Mouse (Mus musculus): Measurements from ENCODE around the gene Acp2.
"Not testable (repeated sequence)": the region's sequence is repeated elsewhere in the genome, so short reads cannot be mapped to it uniquely, and the experiment has no call there.

Acp2 gene

GRCm38 (mm10) chr2:91194624-91195332 is 7.9 kb upstream of the Acp2 start:
- DNase-seq (ENCODE audit: low spot score in 2 of 2): no peak

DNA sequence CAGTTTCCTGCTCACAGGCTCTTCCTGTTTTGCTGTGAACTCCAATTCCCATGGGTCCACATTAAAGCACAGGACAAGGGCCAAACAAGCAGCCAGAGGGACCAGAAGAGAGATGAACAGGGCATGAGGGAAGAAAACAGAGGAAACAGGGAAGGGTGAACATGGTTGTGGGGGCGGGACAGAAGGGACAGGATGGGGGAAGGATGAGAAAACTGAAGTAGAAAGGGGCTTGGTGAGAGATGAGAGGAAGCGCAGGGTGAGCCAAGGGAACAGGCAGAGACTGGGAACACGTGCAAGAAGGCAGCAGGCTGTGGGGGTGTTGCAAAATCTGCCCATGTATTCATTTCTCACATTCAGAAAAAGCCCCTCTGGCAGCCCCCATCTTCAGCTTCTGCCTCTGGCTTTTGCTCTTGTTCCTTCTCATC is 6.1 kb upstream of the Acp2 start:
- peak; percentile 50 to 68 for DNase-seq (ENCODE audit: low spot score in 2 of 2)

DNA sequence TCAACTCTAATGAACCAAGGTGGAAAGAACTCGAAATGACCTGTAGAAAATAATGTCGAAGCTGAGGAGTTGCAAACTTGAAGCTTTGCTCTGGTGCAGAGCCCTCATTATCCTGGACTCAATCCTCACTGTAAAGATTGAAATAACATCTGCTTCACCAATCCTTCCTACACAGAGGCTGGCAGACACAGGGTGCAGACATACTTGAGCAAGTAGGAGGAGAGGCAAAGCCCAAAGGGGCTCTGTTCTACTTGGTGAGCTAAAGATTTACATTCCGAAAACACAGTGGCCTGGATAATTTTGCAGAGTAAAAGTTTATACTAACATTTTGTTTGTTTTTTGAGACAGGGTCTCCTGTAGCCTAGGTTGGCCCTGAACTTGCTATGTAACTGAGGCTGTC is 3.8 kb upstream of the Acp2 start:
- DNase-seq (ENCODE audit: low spot score in 2 of 2): no peak

DNA sequence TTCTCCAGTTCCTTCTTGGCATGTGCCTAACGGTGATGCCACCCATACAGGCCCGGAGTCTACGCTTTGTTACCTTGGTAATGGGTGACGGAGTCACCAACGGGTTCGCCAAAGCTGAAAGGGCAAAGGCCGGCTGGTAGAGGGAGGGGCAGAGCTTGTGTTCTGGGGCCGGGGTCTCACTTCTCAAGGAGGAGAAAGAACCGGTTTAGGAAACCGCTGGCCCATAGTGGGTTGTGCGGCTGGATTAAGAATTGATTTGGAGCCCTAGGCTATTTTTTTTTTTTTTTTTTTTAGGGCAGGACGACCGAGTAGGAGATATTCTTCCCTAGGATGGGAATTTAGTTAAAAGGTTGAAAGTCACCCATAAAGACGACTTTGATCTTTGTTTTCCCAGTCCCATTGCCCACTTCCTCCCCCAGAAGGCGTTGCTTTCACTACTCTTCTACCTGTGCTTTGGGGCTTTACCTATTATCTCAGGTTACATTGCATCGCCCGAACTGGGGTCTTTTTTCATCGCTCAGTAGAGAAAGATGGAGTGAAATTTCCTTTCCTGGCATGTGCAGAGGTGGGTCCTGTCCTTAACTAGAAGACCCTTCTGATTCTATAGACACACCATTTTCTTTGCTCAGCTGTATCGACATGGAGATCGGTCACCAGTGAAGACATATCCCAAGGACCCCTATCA is 429 bp downstream of the Acp2 start:
- DNase-seq (ENCODE audit: low spot score in 2 of 2): no peak

- no peak for DNase-seq (ENCODE audit: low spot score in 2 of 2)
Measured at GRCm38 (mm10) chr2:91206254-91206775, 3.6 kb downstream of the Acp2 start.

DNA sequence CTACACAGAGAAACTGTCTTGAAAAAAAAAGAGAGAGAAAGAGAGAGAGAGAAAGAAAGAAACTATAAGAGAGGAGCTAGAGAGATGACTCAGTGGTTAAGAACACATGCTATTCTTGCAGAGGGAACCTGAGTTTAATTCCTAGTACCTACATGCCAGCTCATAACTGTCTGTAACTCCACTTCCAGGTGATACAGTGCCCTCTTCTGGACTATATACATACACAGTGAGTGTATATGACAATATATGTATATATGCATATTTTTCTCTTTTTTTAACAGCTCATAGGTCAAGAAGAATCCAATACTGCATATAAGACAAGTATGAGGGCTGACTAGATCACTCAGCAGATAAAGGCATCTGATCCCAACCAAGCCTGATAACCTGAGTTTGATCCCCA is 10.6 kb downstream of the Acp2 start:
- DNase-seq (ENCODE audit: low spot score in 2 of 2): no peak

- no peak for DNase-seq (ENCODE audit: low spot score in 2 of 2)
Measured at GRCm38 (mm10) chr2:91217032-91217431, 14.3 kb downstream of the Acp2 start.

DNA sequence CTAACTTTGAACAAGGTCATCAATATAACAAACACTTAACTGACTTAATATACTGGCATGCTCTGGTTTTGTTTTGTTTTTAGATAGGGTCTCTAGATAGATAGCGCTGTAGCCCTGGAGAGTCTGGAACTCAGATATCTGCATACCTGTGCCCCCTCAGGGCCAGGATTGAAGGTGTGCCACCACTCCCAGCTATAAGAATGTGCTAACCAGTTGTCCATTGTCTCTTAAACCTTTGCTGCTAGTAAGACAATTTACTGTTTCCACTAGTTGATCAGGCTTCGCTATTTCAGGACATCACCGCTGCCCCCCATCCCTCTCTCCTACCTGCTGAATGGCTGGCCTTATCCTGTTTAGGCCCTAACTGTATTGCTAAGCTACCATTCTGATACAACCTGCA is 17.8 kb downstream of the Acp2 start:
- no peak for DNase-seq (ENCODE audit: low spot score in 2 of 2)

- no peak for DNase-seq (ENCODE audit: low spot score in 2 of 2)
Measured at GRCm38 (mm10) chr2:91223614-91224013, 20.9 kb downstream of the Acp2 start.

DNA sequence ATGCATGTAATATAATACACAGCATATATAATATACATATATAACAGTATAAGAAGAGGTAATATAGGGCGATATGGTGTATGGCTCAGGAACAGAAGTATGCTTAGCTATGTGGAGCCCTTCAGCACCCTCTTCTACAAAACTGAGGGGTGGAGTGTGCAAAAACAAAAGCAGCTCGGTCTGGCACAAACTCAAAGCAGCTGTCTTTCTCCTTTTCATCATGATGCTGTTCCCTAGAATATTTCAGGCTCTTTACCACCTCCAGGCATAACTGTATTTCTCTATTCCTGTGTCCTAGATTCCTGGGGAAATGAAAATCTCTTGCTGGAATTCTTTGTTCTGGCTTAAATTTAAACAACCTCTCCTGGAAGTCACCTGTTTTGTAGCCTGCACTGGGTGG is 27.1 kb downstream of the Acp2 start:
- DNase-seq (ENCODE audit: low spot score in 2 of 2): peak; percentile 46 to 75

DNA sequence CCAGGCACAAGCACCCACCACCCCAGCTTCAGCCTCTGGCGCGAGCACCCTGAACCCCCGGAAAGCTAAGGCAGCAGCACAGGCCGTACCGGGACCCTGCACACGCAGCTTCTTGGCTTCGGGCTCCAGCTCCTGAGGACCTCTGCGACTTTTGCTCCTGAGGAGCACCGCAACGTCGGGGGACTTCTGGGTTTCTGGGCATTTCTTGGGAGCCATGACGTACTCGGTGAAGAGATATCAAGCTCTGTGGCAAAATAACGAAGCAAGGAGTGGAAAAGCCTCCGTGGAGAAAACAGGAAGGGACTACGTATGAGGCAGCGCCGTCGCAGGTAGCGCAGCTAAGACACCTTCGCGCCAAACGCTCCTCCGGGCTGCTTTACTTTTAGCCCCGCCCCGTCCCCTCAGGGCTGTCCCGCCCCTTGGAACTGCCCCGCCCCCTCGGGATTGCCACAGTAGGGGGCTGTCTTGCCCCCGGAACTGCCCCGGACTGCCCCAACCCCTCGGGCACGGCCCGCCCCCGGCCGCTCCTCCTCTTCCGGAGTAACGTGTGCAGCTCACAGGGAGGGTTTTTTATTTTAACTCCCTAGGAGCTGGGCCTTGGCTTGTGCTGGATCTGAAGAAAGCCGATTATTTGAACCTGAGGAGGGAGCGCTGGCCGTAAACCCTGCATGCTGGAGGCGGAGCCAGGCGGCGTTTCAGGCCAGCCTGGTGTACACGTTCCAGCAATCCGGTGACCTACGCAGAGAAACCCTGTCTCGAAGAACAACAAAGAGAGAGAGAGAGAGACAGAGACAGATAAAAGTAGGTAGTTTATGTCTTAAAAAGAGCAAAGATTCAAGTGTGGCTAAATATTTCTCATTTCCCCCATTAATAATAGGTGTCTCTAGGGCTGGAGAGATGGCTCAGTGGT is 34.2 kb downstream of the Acp2 start, which contains the start of gene Ddb2:
TSS of gene Ddb2 (minus strand) at position 382 of the 910 bp plus-strand sequence.
- DNase-seq (ENCODE audit: low spot score in 2 of 2): peak; percentile 81

DNA sequence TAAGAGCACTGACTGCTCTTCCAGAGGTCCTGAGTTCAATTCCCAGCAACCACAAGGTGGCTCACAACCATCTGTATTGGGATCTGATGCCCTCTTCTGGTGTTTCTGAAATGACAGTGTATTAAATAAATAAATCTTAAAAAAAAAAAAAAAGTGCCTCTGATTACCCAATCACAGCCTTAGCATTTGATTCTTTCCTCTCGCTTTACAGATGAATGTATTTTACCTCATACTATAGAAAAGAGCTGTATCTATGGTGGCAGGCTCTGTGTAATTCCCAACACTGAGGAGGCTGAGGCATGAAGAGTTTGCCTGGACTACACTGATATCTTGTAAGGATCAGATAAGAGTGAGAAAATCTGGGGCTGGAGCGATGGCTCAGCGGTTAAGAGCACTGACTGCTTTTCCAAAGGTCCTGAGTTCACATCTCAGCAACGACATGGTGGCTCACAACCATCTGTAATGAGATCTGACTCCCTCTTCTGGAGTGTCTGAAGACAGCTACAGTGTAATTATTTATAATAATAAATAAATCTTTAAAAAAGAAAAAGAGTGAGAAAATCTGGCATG is 34.9 kb downstream of the Acp2 start:
- DNase-seq (ENCODE audit: low spot score in 2 of 2): not testable (repeated sequence)

- no peak for DNase-seq (ENCODE audit: low spot score in 2 of 2)
Measured at GRCm38 (mm10) chr2:91242547-91242946, 39.9 kb downstream of the Acp2 start.

GRCm38 (mm10) chr2:91243416-91243815 is 40.7 kb downstream of the Acp2 start:
- DNase-seq (ENCODE audit: low spot score in 2 of 2): peak; percentile 73 to 80

DNA sequence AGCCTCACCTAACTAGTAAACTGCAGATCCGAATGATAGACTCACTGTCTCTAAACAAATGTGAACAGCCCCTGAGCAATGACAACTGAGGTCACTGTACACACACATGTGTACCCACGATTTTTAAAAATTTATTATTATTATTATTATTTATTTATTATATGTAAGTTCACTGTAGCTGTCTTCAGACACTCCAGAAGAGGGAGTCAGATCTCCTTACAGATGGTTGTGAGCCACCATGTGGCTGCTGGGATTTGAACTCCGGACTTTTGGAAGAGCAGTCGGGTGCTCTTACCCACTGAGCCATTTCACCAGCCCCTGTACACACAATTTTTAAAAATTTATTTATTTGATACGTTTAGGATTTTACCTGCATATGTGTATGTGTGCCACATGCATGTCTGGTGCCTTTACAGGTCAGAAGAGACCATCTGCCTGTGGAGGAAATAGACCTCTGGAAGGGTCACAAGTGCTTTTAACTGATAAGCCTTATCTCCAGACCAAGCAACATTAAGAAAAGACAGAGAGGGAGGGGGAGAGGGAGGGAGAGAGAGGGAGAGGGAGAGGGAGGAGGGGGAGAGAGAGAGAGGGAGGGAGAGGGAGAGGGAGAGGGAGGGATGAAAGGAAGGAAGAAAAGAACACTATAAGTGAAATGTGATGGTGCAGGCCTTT is 42.0 kb downstream of the Acp2 start:
- no peak for DNase-seq (ENCODE audit: low spot score in 2 of 2)

DNA sequence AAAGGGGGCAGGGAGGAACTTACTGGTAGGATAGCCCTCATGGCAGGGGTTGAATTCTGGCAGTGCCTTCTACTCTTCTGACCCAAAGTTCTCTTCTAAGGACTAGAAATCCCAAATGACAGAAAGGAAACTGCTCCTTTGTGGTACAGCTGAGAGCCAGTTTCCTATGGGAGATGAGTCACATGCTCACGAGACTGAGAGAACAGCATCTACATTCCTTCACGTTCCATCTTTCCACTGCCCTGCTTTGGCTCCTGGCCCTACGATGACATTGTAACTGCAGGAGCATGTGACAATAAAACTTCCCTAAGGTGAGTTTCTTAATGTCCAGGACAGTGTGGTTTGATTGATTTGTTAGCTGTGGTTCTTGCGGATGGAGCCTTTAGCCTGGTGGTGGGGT is 45.7 kb downstream of the Acp2 start:
- no peak for DNase-seq (ENCODE audit: low spot score in 2 of 2)

- no peak for DNase-seq (ENCODE audit: low spot score in 2 of 2)
Measured at GRCm38 (mm10) chr2:91252001-91252400, 49.3 kb downstream of the Acp2 start.

DNA sequence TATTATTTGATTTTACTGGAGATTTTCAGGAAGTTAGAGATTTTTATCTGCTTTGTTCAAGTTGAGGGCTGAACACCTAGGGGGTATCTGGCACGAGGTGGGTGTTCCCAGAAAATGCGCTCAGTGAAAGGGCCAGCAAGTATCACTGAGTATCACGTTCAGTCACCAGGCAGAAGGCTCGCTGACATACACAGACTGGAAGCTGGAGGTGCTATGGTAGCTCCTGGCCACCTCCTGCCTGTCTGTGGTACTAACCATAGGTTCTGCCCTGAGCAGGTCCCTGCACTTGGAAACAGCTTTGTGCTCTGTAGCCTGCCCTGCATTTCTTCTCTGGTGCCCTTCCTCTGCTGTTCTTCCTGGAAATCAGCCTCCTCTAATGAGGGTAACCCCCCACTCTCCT is 49.8 kb downstream of the Acp2 start:
- no peak for DNase-seq (ENCODE audit: low spot score in 2 of 2)

- no peak for DNase-seq (ENCODE audit: low spot score in 2 of 2)
Measured at GRCm38 (mm10) chr2:91254725-91255380, 52.2 kb downstream of the Acp2 start.

- peak in 1 of 2 experiments; percentile 64 for DNase-seq (ENCODE audit: low spot score in 2 of 2)
Measured at GRCm38 (mm10) chr2:91255661-91256150, 53.0 kb downstream of the Acp2 start, which contains the start of gene Pacsin3. Gene Pacsin3, plus strand, starts transcription at chr2:91255954.

Data from frontal cortex, postnatal 36 days (tissue).